Mouse (Mus musculus) activated CD4-positive, CD25-positive, alpha-beta regulatory T cell, adult 4 months (primary cell): ENCODE data around the gene Spdye4b. TPM values are rescaled to one million over a fixed set of nuclear protein-coding genes. Genes with fewer than 3 reads are reported as not detected.
"Not testable (repeated sequence)": the region's sequence is repeated elsewhere in the genome, so short reads cannot be mapped to it uniquely, and the experiment has no call there.

Experiments
- ATAC-seq: one replicate; pipeline ENCODE4 v1.8.0; 2017
- polyA plus RNA-seq, 2 experiments: library from polyadenylated mRNA; unstranded; fragments of 100-300 nt; shearing (Covaris generic); gene quantifications; one replicate each; pipeline ENCODE4 v1.2.1; 2017

The Spdye4b gene
- polyA plus RNA-seq, result under 1 TPM in 1 of 2 experiments, not detected in 1; 0.29 TPM

- ATAC-seq, result peak; percentile 93
Measured at GRCm38 (mm10) chr5:143180255-143181076, at the start of gene Spdye4b, which contains the start of gene Rbak. Gene Spdye4b, plus strand, starts transcription at chr5:143181017. Gene Rbak, minus strand, starts transcription at chr5:143180775.

- ATAC-seq, result peak; percentile 89
Measured at GRCm38 (mm10) chr5:143132935-143133514, 47.8 kb upstream of the Spdye4b start.

GRCm38 (mm10) chr5:143134216-143135010 is 46.4 kb upstream of the Spdye4b start:
- ATAC-seq, result not testable (repeated sequence)

GRCm38 (mm10) chr5:143135042-143135441 is 45.8 kb upstream of the Spdye4b start:
- no peak for ATAC-seq

- ATAC-seq, result no peak
Measured at GRCm38 (mm10) chr5:143137580-143137979, 43.2 kb upstream of the Spdye4b start.

- no peak for ATAC-seq
Measured at GRCm38 (mm10) chr5:143147481-143147880, 33.3 kb upstream of the Spdye4b start, which contains the start of gene Olfr718-ps1. Gene Olfr718-ps1, minus strand, starts transcription at chr5:143147581.

GRCm38 (mm10) chr5:143148661-143149060 is 32.2 kb upstream of the Spdye4b start:
- ATAC-seq, result no peak

- ATAC-seq, result no peak
Measured at GRCm38 (mm10) chr5:143149536-143149935, 31.3 kb upstream of the Spdye4b start.

GRCm38 (mm10) chr5:143150044-143150443 is 30.8 kb upstream of the Spdye4b start:
- no peak for ATAC-seq

- ATAC-seq, result no peak
Measured at GRCm38 (mm10) chr5:143153756-143154155, 27.1 kb upstream of the Spdye4b start.

GRCm38 (mm10) chr5:143155534-143155933 is 25.3 kb upstream of the Spdye4b start:
- no peak for ATAC-seq

GRCm38 (mm10) chr5:143165508-143166070 is 15.2 kb upstream of the Spdye4b start:
- no peak for ATAC-seq

- ATAC-seq, result no peak
Measured at GRCm38 (mm10) chr5:143175970-143176369, 4.8 kb upstream of the Spdye4b start.

- no peak for ATAC-seq
Measured at GRCm38 (mm10) chr5:143177541-143178200, 3.1 kb upstream of the Spdye4b start.

GRCm38 (mm10) chr5:143179179-143179578 is 1.6 kb upstream of the Spdye4b start:
- no peak for ATAC-seq

GRCm38 (mm10) chr5:143188014-143188413 is 7.2 kb downstream of the Spdye4b start:
- ATAC-seq, result not testable (repeated sequence)

- no peak for ATAC-seq
Measured at GRCm38 (mm10) chr5:143192806-143193205, 12.0 kb downstream of the Spdye4b start.

- not testable (repeated sequence) for ATAC-seq
Measured at GRCm38 (mm10) chr5:143194747-143195146, 13.9 kb downstream of the Spdye4b start.

- ATAC-seq, result no peak
Measured at GRCm38 (mm10) chr5:143195166-143195565, 14.3 kb downstream of the Spdye4b start.

GRCm38 (mm10) chr5:143196506-143196905 is 15.7 kb downstream of the Spdye4b start:
- no peak for ATAC-seq

- ATAC-seq, result no peak
Measured at GRCm38 (mm10) chr5:143205015-143205414, 24.2 kb downstream of the Spdye4b start.

GRCm38 (mm10) chr5:143213832-143214231 is 33.0 kb downstream of the Spdye4b start:
- no peak for ATAC-seq
